Mouse (Mus musculus) right cerebral cortex, postnatal 4 days (tissue): ENCODE measurements around the gene Dpm2.

Source experiments
- DNase-seq: peaks from one replicate; pipeline ENCODE4 v3.0.0-alpha.2; 2022

Dpm2 gene

GRCm38 (mm10) chr2:32570698-32571494 lies at the start of gene Dpm2:
Gene Dpm2 (plus strand): TSS chr2:32570858.
- peak; percentile 83 for DNase-seq

- DNase-seq: no peak
Measured at GRCm38 (mm10) chr2:32524536-32525031, 46.1 kb upstream of the Dpm2 start.

DNA sequence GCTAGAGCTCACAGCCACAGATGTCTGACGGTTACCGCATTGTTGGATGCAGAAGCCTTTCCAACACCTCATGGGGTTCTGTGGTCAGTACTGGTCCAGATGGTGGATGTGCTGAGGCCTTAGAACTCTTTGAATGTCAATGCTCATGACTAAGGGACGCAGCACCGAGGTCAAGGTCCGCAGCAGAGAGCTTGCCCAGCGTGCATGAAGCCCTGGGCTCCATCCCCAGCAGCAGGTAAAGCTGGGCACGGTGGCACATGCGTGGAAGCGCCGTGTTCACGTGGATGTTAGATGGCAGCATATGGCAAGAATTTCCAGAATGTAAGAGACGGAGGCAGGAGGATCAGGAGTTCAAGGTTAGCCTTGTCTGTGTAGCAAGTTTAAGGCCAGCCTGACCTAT lies 44.8 kb upstream of the Dpm2 start:
- DNase-seq: no peak

GRCm38 (mm10) chr2:32527468-32527966 lies 43.1 kb upstream of the Dpm2 start:
- no peak for DNase-seq

DNA sequence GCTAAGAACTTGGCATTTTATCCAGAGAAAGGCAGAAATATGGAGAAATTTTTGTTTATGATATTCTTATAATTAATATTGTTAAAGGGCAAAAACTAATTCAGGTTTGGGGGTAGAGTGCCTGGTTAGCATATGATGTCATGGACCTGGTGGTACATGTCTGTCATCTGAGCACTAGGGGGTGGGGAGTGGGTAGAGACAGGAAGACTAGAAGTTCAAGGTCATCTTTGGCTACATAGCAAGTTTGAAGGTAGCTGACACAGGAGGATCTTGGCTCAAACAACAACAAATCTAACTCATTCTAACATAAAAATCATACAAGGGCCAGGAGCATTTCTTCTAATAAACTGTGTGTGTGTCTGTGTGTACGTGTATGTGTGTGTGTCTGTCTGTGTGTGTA lies 42.3 kb upstream of the Dpm2 start:
- DNase-seq: no peak

DNA sequence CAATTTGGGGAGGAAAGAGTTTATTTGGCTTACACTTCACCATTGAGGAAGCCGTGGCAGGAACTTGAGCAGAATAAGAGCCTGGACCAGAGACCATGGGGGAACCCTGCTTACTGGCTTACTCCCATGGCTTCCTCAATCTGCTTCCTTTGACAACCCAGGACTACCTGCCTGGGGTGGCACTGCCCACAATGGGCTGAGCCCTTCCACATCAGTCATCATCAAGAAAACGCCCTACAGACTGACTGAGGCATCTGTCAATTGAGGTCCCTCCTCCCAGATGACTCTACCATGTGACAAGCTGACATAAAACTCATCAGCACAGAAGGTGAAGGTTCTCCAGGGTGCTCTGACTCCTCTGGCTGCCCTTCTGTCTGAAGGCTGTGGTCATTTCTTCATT lies 40.2 kb upstream of the Dpm2 start:
- DNase-seq: no peak

DNA sequence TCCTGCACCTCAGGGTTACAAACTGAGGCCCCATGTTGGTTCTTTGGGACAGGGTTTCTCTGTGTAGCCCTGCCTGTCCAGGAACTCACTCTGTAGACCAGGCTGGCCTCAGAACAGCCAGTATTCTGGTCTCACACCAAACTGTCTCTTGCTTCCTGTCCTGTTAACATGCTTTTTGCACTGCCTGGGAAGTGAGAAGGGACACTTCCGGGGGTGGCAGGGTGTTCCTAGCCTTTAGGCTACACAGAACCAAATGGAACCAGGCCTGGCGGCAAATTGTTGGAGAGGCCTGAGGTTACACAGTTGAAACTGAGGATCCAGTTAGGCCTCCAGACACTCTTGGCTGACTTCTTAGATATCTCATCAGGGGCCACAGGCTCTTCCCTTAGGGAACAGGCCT lies 37.5 kb upstream of the Dpm2 start:
- DNase-seq: no peak

- DNase-seq: no peak
Measured at GRCm38 (mm10) chr2:32534061-32534732, 36.5 kb upstream of the Dpm2 start.

DNA sequence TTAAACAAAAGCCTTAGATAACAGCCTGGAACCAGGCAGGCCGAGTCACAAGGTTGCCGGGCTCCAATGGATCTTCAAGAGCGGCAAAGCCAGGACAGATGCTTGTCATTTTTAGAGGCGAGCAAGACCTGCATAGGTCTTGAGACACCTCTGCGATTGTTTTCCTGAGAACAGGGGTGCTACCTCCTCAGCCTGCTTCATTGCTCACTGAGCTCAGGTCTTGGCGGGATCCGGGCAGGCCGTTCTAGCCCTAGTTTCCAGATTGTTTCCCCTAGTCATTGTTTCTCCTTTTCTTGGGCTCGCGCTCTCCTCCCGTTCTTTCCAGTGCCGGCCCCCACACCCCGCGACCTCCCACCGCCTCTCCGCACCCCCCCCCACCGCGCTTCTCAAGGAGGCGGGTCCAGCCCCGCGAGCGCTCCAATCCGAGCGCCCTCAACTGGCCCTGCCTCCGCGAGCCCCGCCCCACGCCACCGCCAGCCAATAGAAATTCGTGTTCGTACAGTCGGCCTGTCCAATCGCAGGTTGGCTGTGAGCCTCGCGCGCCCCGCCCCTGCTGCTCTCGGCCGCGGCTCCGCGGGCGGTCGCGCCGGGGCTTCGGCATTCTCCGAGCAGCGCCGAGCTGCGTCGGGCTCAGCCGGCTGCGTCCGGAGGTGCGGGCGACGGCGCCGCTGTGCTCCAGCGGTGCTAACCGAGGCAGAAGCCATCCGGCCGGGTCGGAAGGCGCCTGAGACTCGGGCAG lies 35.8 kb upstream of the Dpm2 start, which contains the start of gene Fam102a:
Gene Fam102a, plus strand, starts transcription at position 600 of the 739 bp plus-strand sequence.
- DNase-seq: peak; percentile 99

GRCm38 (mm10) chr2:32535501-32535991 lies 35.1 kb upstream of the Dpm2 start:
- DNase-seq: peak; percentile 69

DNA sequence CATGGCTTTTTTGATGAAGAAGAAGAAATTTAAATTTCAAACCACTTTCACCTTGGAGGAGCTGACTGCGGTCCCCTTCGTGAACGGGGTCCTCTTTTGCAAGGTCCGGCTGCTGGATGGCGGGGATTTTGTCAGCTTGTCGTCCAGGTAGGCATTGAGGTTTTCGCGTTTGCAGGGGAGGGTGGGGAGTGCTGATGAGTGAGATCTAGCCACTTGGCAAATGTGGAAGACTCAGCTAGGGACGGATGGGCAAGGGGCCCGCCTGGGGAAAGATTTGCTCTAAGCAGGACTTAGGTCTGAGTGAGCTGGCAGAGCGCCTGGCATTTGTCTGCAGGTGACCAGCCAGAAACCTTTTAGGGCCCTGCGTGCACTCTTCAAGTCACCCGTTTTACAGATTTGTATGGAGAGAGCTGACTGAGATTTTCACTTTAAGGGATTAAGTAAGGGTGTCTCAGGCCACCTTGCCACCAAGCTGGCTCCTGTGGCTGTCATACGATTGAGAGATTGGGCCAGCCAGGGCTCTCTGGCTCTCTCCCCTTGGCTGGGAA lies 34.5 kb upstream of the Dpm2 start:
- DNase-seq: peak; percentile 46

DNA sequence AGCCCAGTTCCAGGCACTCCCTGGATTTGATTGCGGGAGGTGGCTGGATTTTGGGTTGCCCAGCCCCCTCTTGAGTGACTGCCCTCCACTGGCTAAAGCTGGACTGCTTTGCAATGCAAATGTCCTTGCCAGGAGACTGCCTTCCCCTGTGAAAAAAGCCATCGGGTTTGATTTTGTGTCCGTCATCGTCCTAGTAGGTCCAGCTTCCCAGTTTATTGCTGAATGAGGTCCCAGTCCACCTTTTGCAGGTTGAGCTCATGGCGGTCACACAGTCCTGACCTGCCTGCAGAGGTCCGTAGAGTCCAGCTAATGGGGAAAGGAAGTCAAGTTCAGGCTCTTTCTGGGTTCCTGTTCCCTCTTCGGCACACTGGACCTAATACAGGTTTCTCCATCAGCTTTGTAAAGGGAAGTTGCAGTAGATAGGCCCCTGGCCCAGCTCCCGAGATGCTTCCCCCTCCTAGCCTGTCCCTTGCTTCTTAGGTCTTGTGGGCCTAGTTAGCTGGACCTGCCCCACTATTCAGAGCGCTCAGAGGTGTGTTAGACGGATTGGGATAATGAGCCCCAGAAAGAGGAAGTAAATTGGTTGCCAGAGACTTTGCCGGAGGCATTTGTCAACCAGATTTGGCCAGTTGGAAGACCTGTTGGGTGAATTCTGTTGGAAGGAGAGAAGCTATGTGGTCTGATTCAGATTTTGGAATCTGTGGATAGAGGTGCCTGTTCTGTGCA lies 33.9 kb upstream of the Dpm2 start:
- DNase-seq: no peak

DNA sequence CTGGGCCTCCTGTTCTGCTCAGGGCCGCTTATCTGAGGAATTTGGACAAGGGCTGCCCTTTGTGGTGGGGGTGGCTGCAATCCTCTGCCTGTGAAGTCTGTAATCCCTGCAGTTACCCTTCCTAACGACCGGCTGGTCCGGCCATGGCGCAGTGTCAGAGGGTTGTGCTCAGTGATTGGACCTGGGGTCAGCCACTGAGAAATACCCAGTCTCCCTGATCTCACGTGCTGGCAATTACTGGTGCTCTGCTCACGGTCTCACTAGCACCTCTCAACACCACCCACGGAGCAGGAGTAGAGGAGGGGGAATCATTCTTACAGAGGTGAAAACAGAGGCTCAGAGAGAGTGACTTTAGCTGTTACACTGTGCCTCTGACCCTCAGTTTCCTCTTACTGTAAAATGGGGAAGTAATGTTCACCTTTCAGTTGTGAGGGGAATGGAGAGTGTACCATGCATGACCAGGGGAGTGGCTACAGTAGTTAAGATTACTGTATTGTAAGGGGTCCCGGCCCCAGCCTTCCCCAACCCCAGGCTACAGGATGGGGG lies 33.2 kb upstream of the Dpm2 start:
- DNase-seq: no peak

- DNase-seq: no peak
Measured at GRCm38 (mm10) chr2:32537941-32538340, 32.7 kb upstream of the Dpm2 start.

GRCm38 (mm10) chr2:32538461-32538860 lies 32.2 kb upstream of the Dpm2 start:
- no peak for DNase-seq

DNA sequence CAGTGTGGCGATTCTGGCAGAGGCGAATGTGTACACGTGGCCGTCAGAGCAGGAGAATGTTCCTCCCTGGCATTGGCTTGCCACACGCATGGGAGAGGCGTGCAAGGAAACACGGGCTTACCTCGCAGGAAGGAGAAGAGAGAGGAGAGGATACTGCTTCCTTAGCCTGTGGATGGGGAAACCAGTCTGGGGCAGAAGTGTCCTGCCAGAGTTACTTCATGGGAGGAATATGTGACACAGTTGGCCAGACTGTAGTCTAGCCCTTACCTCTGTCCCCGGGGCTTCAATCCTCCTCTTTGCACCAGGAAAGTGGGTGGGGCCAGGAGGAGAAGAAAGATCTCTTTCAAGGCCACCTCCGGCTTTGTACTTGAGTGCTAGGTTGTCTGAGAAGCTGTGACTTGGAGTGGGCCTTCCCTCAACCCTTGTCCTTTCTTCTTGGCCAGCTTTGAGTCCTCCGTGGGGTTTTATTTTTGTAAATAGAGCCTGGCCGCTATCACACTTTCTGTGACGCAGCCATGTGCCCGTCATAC lies 31.1 kb upstream of the Dpm2 start:
- no peak for DNase-seq

- DNase-seq: no peak
Measured at GRCm38 (mm10) chr2:32541333-32541908, 29.2 kb upstream of the Dpm2 start.

DNA sequence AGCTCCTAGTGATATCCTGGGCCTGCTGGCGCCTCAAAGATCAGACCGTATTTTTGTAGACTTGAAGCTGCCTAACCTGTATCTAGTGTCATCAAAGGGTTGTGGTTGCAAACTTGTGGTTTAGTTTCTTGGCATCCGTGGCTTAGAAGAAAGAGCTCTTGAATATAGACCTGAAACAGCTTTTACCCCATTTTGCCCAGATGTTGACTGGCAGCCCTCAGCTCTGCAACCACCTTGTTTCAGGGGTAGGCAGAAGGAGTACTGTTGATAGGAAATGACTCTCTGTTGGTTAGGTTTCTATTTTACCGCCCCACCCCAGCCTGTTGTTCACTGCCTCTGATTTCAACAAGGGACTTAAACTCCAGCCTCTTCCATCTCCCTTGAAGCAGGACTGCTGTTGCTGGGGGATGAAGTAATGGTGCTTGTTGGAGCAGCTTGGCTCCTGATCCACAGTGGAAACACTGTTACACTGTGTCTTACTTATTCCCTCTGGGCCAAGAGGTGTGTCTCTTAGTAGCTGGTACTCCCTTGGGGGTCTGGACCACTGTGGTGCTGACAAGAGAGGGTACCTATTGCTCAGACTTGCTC lies 28.6 kb upstream of the Dpm2 start:
- no peak for DNase-seq

DNA sequence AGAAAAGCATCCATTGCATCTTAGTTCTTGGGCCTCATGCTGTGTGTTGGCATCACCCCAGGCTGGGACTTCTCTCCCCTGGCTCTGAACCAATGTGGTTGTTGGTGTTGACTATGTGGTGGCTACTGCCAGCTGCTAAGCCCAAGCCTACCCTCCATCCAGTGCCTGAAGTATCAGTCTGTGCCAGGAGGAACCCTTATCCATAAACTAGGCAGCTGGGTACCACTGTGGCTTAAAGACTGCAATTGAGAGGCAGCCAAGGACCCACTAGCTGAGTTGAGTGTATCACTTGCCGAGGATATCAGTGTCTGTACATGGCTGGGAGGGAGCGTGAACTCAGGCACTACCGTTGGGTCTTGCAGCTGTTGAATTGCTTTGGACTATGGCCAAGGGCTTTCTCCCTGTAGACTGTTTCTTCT lies 27.6 kb upstream of the Dpm2 start:
- no peak for DNase-seq

GRCm38 (mm10) chr2:32546951-32547350 lies 23.7 kb upstream of the Dpm2 start:
- DNase-seq: no peak

DNA sequence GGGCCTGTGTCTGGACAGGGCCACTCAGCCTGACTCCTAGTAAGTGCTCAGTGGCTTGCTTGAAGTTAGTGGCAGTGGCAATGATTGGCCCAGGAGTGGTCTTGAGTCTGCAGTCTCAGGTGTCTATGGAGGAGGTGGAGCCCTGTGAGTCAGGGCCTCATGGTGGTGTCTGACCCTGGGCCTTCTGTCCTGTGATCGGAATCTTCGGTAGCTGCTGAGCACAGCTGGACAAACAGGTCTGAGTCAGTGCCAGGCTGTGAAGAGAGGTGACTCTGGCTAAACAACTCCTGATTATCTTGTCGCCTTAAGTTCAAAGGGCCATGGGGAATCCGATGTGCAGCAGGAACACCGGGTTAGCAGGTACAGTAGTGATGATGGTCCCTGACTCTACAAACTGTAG lies 23.3 kb upstream of the Dpm2 start:
- no peak for DNase-seq
